Mouse (Mus musculus) brain, embryonic 14.5 days (tissue): ENCODE results near the gene 1700023F06Rik.

ENCODE experiments used
- CTCF ChIP-seq: fragments of 200-500 bp; IDR thresholded peaks from 2 replicates; pipeline ENCODE4 v1.5.1; 2012; ENCODE audit warnings: inconsistent platforms, mild to moderate bottlenecking, moderate library complexity, borderline replicate concordance; ENCODE audit not compliant: insufficient read depth, insufficient read length; ENCODE audit errors: extremely low read depth
- POLR2A ChIP-seq: fragments of 200-500 bp; IDR thresholded peaks from 2 replicates; pipeline ENCODE4 v1.6.1; 2012; ENCODE audit warnings: mild to moderate bottlenecking, inconsistent platforms, borderline replicate concordance; ENCODE audit not compliant: poor library complexity, insufficient read depth, insufficient read length, severe bottlenecking; ENCODE audit errors: extremely low read depth

- TF ChIP-seq POLR2A (no peak), CTCF (no peak)
Measured at GRCm38 (mm10) chr11:103181349-103181748, 27.0 kb downstream of the 1700023F06Rik start.
